Mouse (Mus musculus): ENCODE data around the gene Ostm1. TPM values are rescaled to one million over a fixed set of nuclear protein-coding genes. Genes with fewer than 3 reads are reported as not detected.
A peak's percentile ranks its signal among the peaks of the same experiment; 100 is the strongest.

Ostm1 gene
- polyA plus RNA-seq (2016; fragmentation: Nextera tagmentation; extraction: Ambion mirVana), result 24.9 TPM in 2 replicates

- H3K36me3 ChIP-seq, result no peaks in the 10 kb centered on the region
- H3K4me2 ChIP-seq (replicated peaks), result peak within 1 kb of the TSS; percentile 41
- H3K27ac ChIP-seq, result no peak within 1 kb of the TSS
- ATAC-seq (ENCODE audit: low FRiP score), result peak; percentile 56
- no peak within 1 kb of the TSS for H3K9ac ChIP-seq
- 1% methylated on average over 43 of the region's 43 CpGs for WGBS
- H3K4me3 ChIP-seq, result peak within 1 kb of the TSS; percentile 22
- H3K9me3 ChIP-seq (replicated peaks), result 0 out of 2 replicates have a peak, but pooled peaks cover 3% of the 10 kb centered on the region
- H3K4me1 ChIP-seq, result peaks cover 29% of the 10 kb centered on the region
- peaks cover 98% of the 10 kb centered on the region for H3K27me3 ChIP-seq
Observed at GRCm38 (mm10) chr10:42583157-42583872, at the start of gene Ostm1, which contains the start of gene Nr2e1. Gene Ostm1 (plus strand): TSS chr10:42583822. Gene Nr2e1 (minus strand): TSS chr10:42583632.

GRCm38 (mm10) chr10:42533836-42534453, 49.7 kb upstream of the Ostm1 start:
- H3K4me2 ChIP-seq (replicated peaks), result no peak overlapping the region
- no peaks in the 10 kb centered on the region for H3K4me1 ChIP-seq
- H3K9ac ChIP-seq, result no peak overlapping the region
- H3K4me3 ChIP-seq, result no peak overlapping the region
- peak overlapping the region; percentile 40; the same call in 1 of the 2 replicates for H3K27ac ChIP-seq
- peaks cover 23% of the 10 kb centered on the region; the same call in 1 of the 2 replicates for H3K36me3 ChIP-seq
- 88% methylated on average over 11 of the region's 11 CpGs for WGBS
- ATAC-seq (ENCODE audit: low FRiP score), result no peak
- no peaks in the 10 kb centered on the region for H3K27me3 ChIP-seq
- H3K9me3 ChIP-seq (replicated peaks), result no peaks in the 10 kb centered on the region

- Histone ChIP-seq H3K4me3 (no peak overlapping the region), H3K27me3 (no peaks in the 10 kb centered on the region), H3K4me1 (peaks cover 3% of the 10 kb centered on the region; the same call in 1 of the 2 replicates), H3K9me3 (replicated peaks) (no peaks in the 10 kb centered on the region), H3K9ac (no peak overlapping the region), H3K36me3 (peaks cover 13% of the 10 kb centered on the region; the same call in 1 of the 2 replicates), H3K4me2 (replicated peaks) (no peak overlapping the region), H3K27ac (no peak overlapping the region; the same call in 1 of the 2 replicates)
- 88% methylated on average over 9 of the region's 9 CpGs for WGBS
- no peak for ATAC-seq (ENCODE audit: low FRiP score)
Observed at GRCm38 (mm10) chr10:42537571-42538316, 45.9 kb upstream of the Ostm1 start.

GRCm38 (mm10) chr10:42545707-42546503, 37.7 kb upstream of the Ostm1 start:
- H3K4me2 ChIP-seq (replicated peaks), result no peak overlapping the region
- H3K27ac ChIP-seq, result no peak overlapping the region
- H3K9me3 ChIP-seq (replicated peaks), result no peaks in the 10 kb centered on the region
- no peak for ATAC-seq (ENCODE audit: low FRiP score)
- H3K4me3 ChIP-seq, result no peak overlapping the region
- H3K36me3 ChIP-seq, result no peaks in the 10 kb centered on the region
- no peak overlapping the region for H3K9ac ChIP-seq
- H3K4me1 ChIP-seq, result no peaks in the 10 kb centered on the region
- 88% methylated on average over 6 of the region's 6 CpGs for WGBS
- H3K27me3 ChIP-seq, result no peaks in the 10 kb centered on the region

GRCm38 (mm10) chr10:42546507-42546906, 37.1 kb upstream of the Ostm1 start:
- Histone ChIP-seq H3K4me3 (no peak overlapping the region), H3K4me1 (no peaks in the 10 kb centered on the region), H3K9me3 (replicated peaks) (no peaks in the 10 kb centered on the region), H3K36me3 (no peaks in the 10 kb centered on the region), H3K4me2 (replicated peaks) (no peak overlapping the region), H3K27me3 (no peaks in the 10 kb centered on the region), H3K9ac (no peak overlapping the region), H3K27ac (no peak overlapping the region)
- 86% methylated on average over 3 of the region's 3 CpGs for WGBS
- ATAC-seq (ENCODE audit: low FRiP score), result no peak

- no peak overlapping the region for H3K4me2 ChIP-seq (replicated peaks)
- 79% methylated on average over 5 of the region's 5 CpGs for WGBS
- H3K9me3 ChIP-seq (replicated peaks), result no peaks in the 10 kb centered on the region
- no peak overlapping the region for H3K9ac ChIP-seq
- H3K4me3 ChIP-seq, result no peak overlapping the region
- no peak for ATAC-seq (ENCODE audit: low FRiP score)
- peaks cover 35% of the 10 kb centered on the region for H3K27me3 ChIP-seq
- no peak overlapping the region for H3K27ac ChIP-seq
- no peaks in the 10 kb centered on the region for H3K36me3 ChIP-seq
- peaks cover 3% of the 10 kb centered on the region; the same call in 1 of the 2 replicates for H3K4me1 ChIP-seq
Observed at GRCm38 (mm10) chr10:42559581-42560200, 23.9 kb upstream of the Ostm1 start.

- Histone ChIP-seq H3K27me3 (peaks cover 61% of the 10 kb centered on the region), H3K4me1 (peaks cover 4% of the 10 kb centered on the region; the same call in 1 of the 2 replicates), H3K27ac (no peak overlapping the region), H3K9ac (no peak overlapping the region), H3K4me3 (no peak overlapping the region), H3K9me3 (replicated peaks) (no peaks in the 10 kb centered on the region), H3K4me2 (replicated peaks) (no peak overlapping the region), H3K36me3 (no peaks in the 10 kb centered on the region)
- 3% methylated on average over 12 of the region's 12 CpGs for WGBS
- no peak for ATAC-seq (ENCODE audit: low FRiP score)
Observed at GRCm38 (mm10) chr10:42562272-42562671, 21.4 kb upstream of the Ostm1 start.

- 0% methylated on average over 20 of the region's 20 CpGs for WGBS
- peaks cover 4% of the 10 kb centered on the region for H3K4me1 ChIP-seq
- H3K36me3 ChIP-seq, result no peaks in the 10 kb centered on the region
- no peak overlapping the region for H3K9ac ChIP-seq
- H3K9me3 ChIP-seq (replicated peaks), result no peaks in the 10 kb centered on the region
- 0 out of 2 replicates have a peak overlapping the region, but pooled peaks have one; percentile 3 for H3K4me2 ChIP-seq (replicated peaks)
- no peak overlapping the region for H3K27ac ChIP-seq
- ATAC-seq (ENCODE audit: low FRiP score), result no peak
- peaks cover 95% of the 10 kb centered on the region for H3K27me3 ChIP-seq
- H3K4me3 ChIP-seq, result no peak overlapping the region
Observed at GRCm38 (mm10) chr10:42572567-42572966, 11.1 kb upstream of the Ostm1 start.

GRCm38 (mm10) chr10:42572971-42573370, 10.7 kb upstream of the Ostm1 start:
- Histone ChIP-seq H3K27me3 (peaks cover 96% of the 10 kb centered on the region), H3K4me3 (no peak overlapping the region), H3K36me3 (no peaks in the 10 kb centered on the region), H3K4me2 (replicated peaks) (0 out of 2 replicates have a peak overlapping the region, but pooled peaks have one; percentile 3), H3K9me3 (replicated peaks) (no peaks in the 10 kb centered on the region), H3K9ac (no peak overlapping the region), H3K4me1 (peaks cover 4% of the 10 kb centered on the region), H3K27ac (no peak overlapping the region)
- 1% methylated on average over 15 of the region's 15 CpGs for WGBS
- ATAC-seq (ENCODE audit: low FRiP score), result no peak

- no peaks in the 10 kb centered on the region for H3K36me3 ChIP-seq
Observed at GRCm38 (mm10) chr10:42574639-42575038, 9.0 kb upstream of the Ostm1 start.

GRCm38 (mm10) chr10:42577525-42578280, 5.9 kb upstream of the Ostm1 start:
- peaks cover 14% of the 10 kb centered on the region for H3K4me1 ChIP-seq

More at GRCm38 (mm10) chr10:42574639-42575038, 9.0 kb upstream of the Ostm1 start:
- ATAC-seq (ENCODE audit: low FRiP score), result no peak
- no peaks in the 10 kb centered on the region for H3K9me3 ChIP-seq (replicated peaks)
- H3K4me2 ChIP-seq (replicated peaks), result no peak overlapping the region
- peaks cover 10% of the 10 kb centered on the region for H3K4me1 ChIP-seq
- H3K9ac ChIP-seq, result no peak overlapping the region
- no peak overlapping the region for H3K4me3 ChIP-seq
- WGBS, result 4% methylated on average over 10 of the region's 10 CpGs
- no peak overlapping the region for H3K27ac ChIP-seq
- H3K27me3 ChIP-seq, result peaks cover 97% of the 10 kb centered on the region

More at GRCm38 (mm10) chr10:42577525-42578280, 5.9 kb upstream of the Ostm1 start:
- Histone ChIP-seq H3K9me3 (replicated peaks) (no peaks in the 10 kb centered on the region), H3K9ac (no peak overlapping the region), H3K27me3 (peaks cover 98% of the 10 kb centered on the region), H3K36me3 (no peaks in the 10 kb centered on the region), H3K4me2 (replicated peaks) (no peak overlapping the region), H3K27ac (no peak overlapping the region), H3K4me3 (no peak overlapping the region)
- 1% methylated on average over 15 of the region's 15 CpGs for WGBS
- ATAC-seq (ENCODE audit: low FRiP score), result no peak
